Mouse (Mus musculus) inflammation-experienced regulatory T-cells (primary cell): Measurements from ENCODE around the gene Mfsd4b4. TPM values are rescaled to one million over a fixed set of nuclear protein-coding genes. Genes with fewer than 3 reads are reported as not detected.

Experiments
- polyA plus RNA-seq, 2 experiments: library from polyadenylated mRNA; unstranded; fragments of 100-300 nt; shearing (Covaris generic); gene quantifications; one replicate each; pipeline ENCODE4 v1.2.1; 2017

The Mfsd4b4 gene
- polyA plus RNA-seq, result 1 to 10 TPM; 4.7 to 4.9 TPM

DNA sequence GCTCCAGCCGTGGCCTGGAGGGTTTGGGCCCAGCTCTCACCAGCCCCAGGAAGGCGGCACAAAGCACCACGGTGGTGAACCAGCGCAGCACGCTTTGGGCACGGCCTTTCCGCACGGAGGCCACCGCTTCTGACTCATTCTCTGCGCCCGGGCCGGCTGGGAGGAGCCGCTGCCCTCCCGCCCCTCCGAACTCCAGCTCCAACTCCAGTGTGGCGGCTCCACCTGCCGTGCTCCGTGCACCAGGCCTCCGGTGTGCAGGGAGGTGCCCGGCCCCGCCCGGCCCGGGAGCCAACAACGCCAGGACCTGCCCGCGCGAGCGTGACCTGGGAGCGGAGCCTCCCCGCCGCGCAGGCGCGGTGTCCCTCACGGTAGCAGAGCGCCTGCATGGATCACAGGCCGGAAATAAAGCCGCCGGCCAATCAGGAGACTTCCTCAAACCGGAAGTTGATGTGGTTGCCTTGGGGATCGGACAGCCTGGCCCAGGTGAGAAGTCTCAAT, at the start of gene Mfsd4b4:
Gene Mfsd4b4 (minus strand): TSS at position 365 of the 498 bp plus-strand sequence.

DNA sequence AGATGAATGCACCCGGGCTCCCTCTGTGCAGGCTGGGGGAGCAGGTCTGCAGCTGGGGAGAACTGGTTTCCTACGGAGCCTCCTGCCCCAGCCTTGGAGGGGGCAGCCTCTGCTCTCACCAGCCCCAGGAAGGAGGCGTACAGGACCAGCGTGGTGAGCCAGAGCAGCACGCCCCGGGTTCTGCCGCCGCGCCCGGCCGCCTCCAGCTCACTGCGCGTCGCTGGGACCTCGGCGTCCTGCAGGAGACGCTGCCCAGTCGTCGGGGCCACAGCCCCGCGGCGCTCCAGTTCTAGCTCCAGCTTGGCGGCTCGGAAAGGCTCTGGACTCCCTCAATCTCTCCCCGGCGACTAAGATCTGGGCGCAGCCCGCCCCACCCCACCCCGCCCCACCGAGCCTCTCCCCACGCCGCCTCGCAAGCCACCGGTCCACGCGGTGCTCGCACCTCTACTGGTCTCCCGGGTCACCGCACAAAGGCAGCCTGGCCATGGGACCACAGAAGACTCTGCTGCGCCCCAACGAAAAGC, 27.6 kb upstream of the Mfsd4b4 start, which contains the start of gene Mfsd4b2:
Gene Mfsd4b2 (minus strand): TSS at position 308 of the 524 bp plus-strand sequence.

Other genes with a start within 250 kb of the Mfsd4b4 start
- gene Rev3l, start 167.1 kb downstream of the Mfsd4b4 start, polyA plus RNA-seq, result 10 to 100 TPM; 14.2 to 15.0 TPM
- under 1 TPM in 1 of 2 experiments, not detected in 1; 0.35 TPM for gene Mfsd4b2, start 27.7 kb upstream of the Mfsd4b4 start, polyA plus RNA-seq
- not detected for gene Mfsd4b3, start 60.9 kb upstream of the Mfsd4b4 start, polyA plus RNA-seq
- gene Mfsd4b5, start 87.4 kb upstream of the Mfsd4b4 start, polyA plus RNA-seq, result under 1 TPM; 0.51 to 0.93 TPM
- under 1 TPM; 0.08 to 0.23 TPM for gene Mfsd4b1, start 126.0 kb upstream of the Mfsd4b4 start, polyA plus RNA-seq
- 1 to 10 TPM in 1 of 2 experiments, under 1 TPM in 1; 0.87 to 3.0 TPM for gene Slc16a10, start 243.0 kb upstream of the Mfsd4b4 start, polyA plus RNA-seq